Mouse (Mus musculus) CH12.LX (cell line): ENCODE measurements at regions not wholly inside any gene's neighbourhood (a gene's known extent, or its start where the extent isn't known, plus 50 kb on each side); places are given as distances from the start of the nearest gene placed in this dataset.

Experiments
- DNase-seq: peaks from one replicate; pipeline ENCODE4 v3.0.0-alpha.2; 2013; ENCODE audit errors: extremely low read depth
- H3K27ac ChIP-seq: 2 replicates; pipeline ENCODE4 v1.5.1; 2012; ENCODE audit warnings: low read depth, mild to moderate bottlenecking, control low read depth, moderate library complexity; ENCODE audit not compliant: insufficient read depth
- H3K27me3 ChIP-seq: replicated peaks from 2 replicates; pipeline ENCODE3; 2012; ENCODE audit warnings: inconsistent platforms
- H3K36me3 ChIP-seq, 2 experiments: replicated peaks in 1 of 2; 2 replicates each; pipeline versions ENCODE3 to v1.6.1; 2012; ENCODE audit warnings: inconsistent platforms in 1 of 2, low read length in 1 of 2, mild to moderate bottlenecking in 1 of 2, mixed read lengths in 1 of 2, moderate library complexity in 1 of 2; ENCODE audit not compliant: control insufficient read depth in 1 of 2, insufficient read depth in 1 of 2
- H3K4me1 ChIP-seq, 2 experiments: 2 replicates each; pipeline ENCODE4 v1.6.1; 2012; ENCODE audit warnings: inconsistent platforms in 1 of 2, moderate library complexity in 1 of 2; ENCODE audit not compliant: insufficient read depth in 2 of 2, control insufficient read depth in 1 of 2
- H3K4me2 ChIP-seq: 2 replicates; pipeline ENCODE4 v1.6.1; 2012; ENCODE audit warnings: low read depth, mild to moderate bottlenecking, control low read depth; ENCODE audit not compliant: poor library complexity, insufficient read depth, severe bottlenecking
- H3K4me3 ChIP-seq, 3 experiments: fragments of 150-350 bp in 1 of 3; sonication (generic) in 1 of 3; replicated peaks in 1 of 3; 2 replicates each; pipeline versions ENCODE3 to v1.5.1; 2011 to 2012; ENCODE audit warnings: low read depth in 2 of 3, low read length in 2 of 3, mild to moderate bottlenecking in 2 of 3, moderate library complexity in 2 of 3, control low read depth in 1 of 3, improper control_type of control experiment in 1 of 3, inconsistent platforms in 1 of 3, mixed read lengths in 1 of 3; ENCODE audit not compliant: poor library complexity in 1 of 3
- H3K79me2 ChIP-seq: replicated peaks from 2 replicates; pipeline ENCODE4 v1.6.1; 2012; ENCODE audit warnings: mild to moderate bottlenecking, moderate library complexity; ENCODE audit not compliant: control insufficient read depth, poor library complexity, insufficient read depth, severe bottlenecking; ENCODE audit errors: extremely low read depth
- H3K9ac ChIP-seq: 2 replicates; pipeline ENCODE4 v1.6.1; 2012; ENCODE audit warnings: low read depth, mild to moderate bottlenecking, control low read depth, moderate library complexity; ENCODE audit not compliant: insufficient read depth
- H3K9me3 ChIP-seq: replicated peaks from 2 replicates; pipeline ENCODE3; 2012; ENCODE audit warnings: low read length, inconsistent platforms, mixed read lengths
- E2F4 ChIP-seq: IDR thresholded peaks from 2 replicates; pipeline ENCODE4 v1.6.1; 2011; ENCODE audit warnings: low read depth, low read length, improper control_type of control experiment; ENCODE audit not compliant: insufficient replicate concordance
- GABPA ChIP-seq: IDR thresholded peaks from 2 replicates; pipeline ENCODE4 v1.6.1; 2012; ENCODE audit warnings: low read depth, low read length, improper control_type of control experiment, inconsistent platforms; ENCODE audit not compliant: insufficient replicate concordance
- HCFC1 ChIP-seq: IDR thresholded peaks from 2 replicates; pipeline ENCODE4 v1.6.1; 2012; ENCODE audit warnings: low read depth, mild to moderate bottlenecking, inconsistent platforms, low read length, improper control_type of control experiment
- IRF4 ChIP-seq: IDR thresholded peaks from 2 replicates; pipeline ENCODE4 v1.6.1; 2014; ENCODE audit warnings: low read depth, mild to moderate bottlenecking, inconsistent platforms, low read length, improper control_type of control experiment
- JUN ChIP-seq: IDR thresholded peaks from 2 replicates; pipeline ENCODE4 v1.6.1; 2011; ENCODE audit warnings: low read depth, mild to moderate bottlenecking, low read length, improper control_type of control experiment, moderate library complexity; ENCODE audit not compliant: insufficient read depth
- JUND ChIP-seq: conservative IDR thresholded peaks from 2 replicates; pipeline ENCODE4 v1.6.1; 2011; ENCODE audit warnings: low read depth, low read length, improper control_type of control experiment
- MAFK ChIP-seq: IDR thresholded peaks from 2 replicates; pipeline ENCODE4 v1.6.1; 2011; ENCODE audit warnings: low read length, improper control_type of control experiment; ENCODE audit not compliant: insufficient replicate concordance
- MYC ChIP-seq: IDR thresholded peaks from 2 replicates; pipeline ENCODE4 v1.6.1; 2011; ENCODE audit warnings: low read depth, mild to moderate bottlenecking, improper control_type of control experiment, low read length
- NRF1 ChIP-seq: IDR thresholded peaks from 2 replicates; pipeline ENCODE4 v1.6.1; 2014; ENCODE audit warnings: low read depth, mild to moderate bottlenecking, inconsistent platforms, low read length, improper control_type of control experiment, moderate library complexity
- RAD21 ChIP-seq: IDR thresholded peaks from 2 replicates; pipeline ENCODE4 v1.6.1; 2011; ENCODE audit warnings: low read depth, mild to moderate bottlenecking, low read length, improper control_type of control experiment, moderate library complexity
- TCF12 ChIP-seq: IDR thresholded peaks from 2 replicates; pipeline ENCODE4 v1.6.1; 2014; ENCODE audit warnings: low read depth, mild to moderate bottlenecking, inconsistent platforms, low read length, improper control_type of control experiment
- UBTF ChIP-seq: IDR thresholded peaks from 2 replicates; pipeline ENCODE4 v1.6.1; 2012; ENCODE audit warnings: low read depth, mild to moderate bottlenecking, inconsistent platforms, low read length, improper control_type of control experiment, moderate library complexity
- USF2 ChIP-seq: conservative IDR thresholded peaks from 2 replicates; pipeline ENCODE4 v1.6.1; 2011; ENCODE audit warnings: low read depth, low read length, improper control_type of control experiment
- dilution Hi-C: fragments of 300-500 bp; cut with MboI; formaldehyde crosslinking; loops from 2 replicates; pipeline ENCODE4 v1.14.3; 2020; ENCODE audit warnings: low sequenced_read_pairs; ENCODE audit not compliant: extremely low pct_unique_long_range_greater_than_20kb, extremely low pct_ligation_motif_present
- in situ Hi-C: fragments of 300-500 bp; cut with MboI; formaldehyde crosslinking; loops from 3 replicates; pipeline ENCODE4 v1.14.3; 2019; ENCODE audit warnings: low sequenced_read_pairs, low pct_ligation_motif_present, low pct_unique_long_range_greater_than_20kb, mixed read lengths

- Histone ChIP-seq H3K9me3 (peaks cover 6% of the 10 kb centered on the region), H3K79me2 (no peaks in the 10 kb centered on the region), H3K36me3 (no peaks in the 10 kb centered on the region), H3K4me3 (no peak overlapping the region), H3K9ac (peak overlapping the region; percentile 4; the same call in 1 of the 2 replicates), H3K27ac (no peak overlapping the region), H3K27me3 (no peaks in the 10 kb centered on the region), H3K4me1 (peaks cover 0 to 3% of the 10 kb centered on the region in 2 experiments; a peak in 1 of 4 replicates), H3K4me2 (0 out of 2 replicates have a peak overlapping the region, but pooled peaks have one; percentile 25)
- no peak for DNase-seq
- in situ Hi-C loops: no loop called here
- TF ChIP-seq MYC (no peak), NRF1 (no peak), IRF4 (no peak), HCFC1 (no peak), TCF12 (no peak), RAD21 (no peak)
- dilution Hi-C loops: no loop called here
These were observed 69.5 kb upstream of the Ppara start for GRCm38 (mm10) chr15:85665181-85665821.

GRCm38 (mm10) chr15:85666496-85666895 is 68.3 kb upstream of the Ppara start:
- H3K27ac ChIP-seq: no peak overlapping the region
- H3K4me1 ChIP-seq: peaks cover 0 to 3% of the 10 kb centered on the region in 2 experiments; a peak in 1 of 4 replicates
- TF ChIP-seq JUN (no peak), IRF4 (no peak), GABPA (no peak), MAFK (no peak), UBTF (no peak), JUND (no peak)
- TF ChIP-seq, all 38 proteins: peak for 0
- Histone ChIP-seq H3K27me3 (no peaks in the 10 kb centered on the region), H3K4me3 (no peak overlapping the region), H3K79me2 (no peaks in the 10 kb centered on the region), H3K4me2 (no peak overlapping the region), H3K36me3 (no peaks in the 10 kb centered on the region), H3K9ac (no peak overlapping the region), H3K9me3 (peaks cover 13% of the 10 kb centered on the region)
- in situ Hi-C loops (no loop called here), dilution Hi-C loops (no loop called here)
- DNase-seq: no peak

GRCm38 (mm10) chr15:85667381-85667791 is 67.4 kb upstream of the Ppara start:
- no peaks in the 10 kb centered on the region for H3K27me3 ChIP-seq
- no peak for DNase-seq
- dilution Hi-C loops (no loop called here), in situ Hi-C loops (no loop called here)
- no peaks in the 10 kb centered on the region for H3K79me2 ChIP-seq
- H3K4me2 ChIP-seq: peak overlapping the region; percentile 93
- TF ChIP-seq USF2 (no peak), E2F4 (no peak), IRF4 (0 out of 2 replicates have a peak, but pooled peaks have one; percentile 16)
- peak overlapping the region; percentile 39 to 60 (median 42) for H3K4me3 ChIP-seq
- peaks cover 0 to 3% of the 10 kb centered on the region in 2 experiments; a peak in 1 of 4 replicates for H3K4me1 ChIP-seq
- peak overlapping the region; percentile 91 for H3K9ac ChIP-seq
- peaks cover 18% of the 10 kb centered on the region for H3K9me3 ChIP-seq
- H3K36me3 ChIP-seq: no peaks in the 10 kb centered on the region
- H3K27ac ChIP-seq: no peak overlapping the region
